Mouse (Mus musculus): Measurements from ENCODE around the gene Glt28d2. TPM values are rescaled to one million over a fixed set of nuclear protein-coding genes. Genes with fewer than 3 reads are reported as not detected.
A peak's percentile ranks its signal among the peaks of the same experiment; 100 is the strongest.

The Glt28d2 gene
- polyA plus RNA-seq, 1 experiment from 2014 or later = 2.6 TPM

DNA sequence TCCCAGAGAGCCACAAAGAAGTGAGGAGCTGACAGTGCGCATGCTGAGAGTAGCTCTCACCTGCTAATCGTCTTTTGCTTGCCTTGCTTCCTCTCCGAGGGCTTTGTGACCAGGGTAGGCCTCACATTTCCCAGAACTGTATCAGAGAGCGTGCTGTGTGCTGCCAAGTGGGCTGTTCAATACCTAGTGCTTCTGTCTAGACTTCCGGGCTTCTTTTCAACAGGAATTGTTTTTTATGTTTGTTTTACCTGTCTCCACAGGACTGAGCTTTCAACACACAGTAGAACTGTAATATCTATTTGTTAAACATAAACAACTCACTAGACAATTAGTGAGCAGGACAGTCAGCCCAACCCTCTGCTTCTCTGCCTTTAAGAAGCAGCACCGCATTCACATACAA, 42.0 kb downstream of the Glt28d2 start:
- 71% methylated on average over 6 of the region's 6 CpGs for WGBS
- Histone ChIP-seq H3K9ac (no peak overlapping the region), H3K27me3 (no peaks in the 10 kb centered on the region), H3K36me3 (no peaks in the 10 kb centered on the region), H3K4me3 (no peak overlapping the region), H3K4me1 (replicated peaks) (peaks cover 16% of the 10 kb centered on the region), H3K4me2 (no peak overlapping the region), H3K27ac (no peak overlapping the region), H3K9me3 (replicated peaks) (no peaks in the 10 kb centered on the region)
- no peak for ATAC-seq (replicated peaks; ENCODE audit: insufficient number of reproducible peaks, insufficient read depth, low FRiP score, low read depth)

DNA sequence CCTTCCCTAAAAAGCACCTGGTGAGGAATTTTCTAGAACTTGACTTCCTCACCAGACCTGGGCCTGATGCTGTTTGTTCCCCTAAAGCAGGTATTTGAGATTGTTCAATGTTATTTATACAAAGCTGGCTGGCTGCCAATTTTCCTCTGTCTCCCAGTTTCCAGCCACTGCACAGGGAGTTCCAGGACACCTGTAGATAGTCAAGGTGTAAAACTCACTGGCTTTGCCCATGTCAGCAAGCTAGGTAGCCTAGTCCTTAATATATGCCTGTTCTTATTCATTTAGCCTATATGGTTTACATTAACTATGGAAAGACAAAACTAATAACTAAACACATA, 44.5 kb downstream of the Glt28d2 start:
- Histone ChIP-seq H3K9ac (no peak overlapping the region), H3K27ac (peak overlapping the region; percentile 87), H3K9me3 (replicated peaks) (no peaks in the 10 kb centered on the region), H3K4me3 (no peak overlapping the region), H3K36me3 (no peaks in the 10 kb centered on the region), H3K27me3 (no peaks in the 10 kb centered on the region), H3K4me1 (replicated peaks) (peaks cover 16% of the 10 kb centered on the region), H3K4me2 (no peak overlapping the region)
- no peak for ATAC-seq (replicated peaks; ENCODE audit: insufficient number of reproducible peaks, insufficient read depth, low FRiP score, low read depth)

- Histone ChIP-seq H3K27me3 (no peaks in the 10 kb centered on the region), H3K9me3 (replicated peaks) (no peaks in the 10 kb centered on the region), H3K4me3 (no peak overlapping the region), H3K36me3 (no peaks in the 10 kb centered on the region), H3K4me1 (replicated peaks) (peaks cover 16% of the 10 kb centered on the region), H3K4me2 (peak overlapping the region; percentile 36), H3K27ac (peak overlapping the region; percentile 87), H3K9ac (0 out of 2 replicates have a peak overlapping the region, but pooled peaks have one; percentile 13)
- WGBS = 22% methylated on average over 9 of the region's 9 CpGs
- no peak for ATAC-seq (replicated peaks; ENCODE audit: insufficient number of reproducible peaks, insufficient read depth, low FRiP score, low read depth)
Measured at GRCm38 (mm10) chr3:85842177-85842880, 45.0 kb downstream of the Glt28d2 start.

- Histone ChIP-seq H3K27ac (peak overlapping the region; percentile 87), H3K9me3 (replicated peaks) (no peaks in the 10 kb centered on the region), H3K36me3 (no peaks in the 10 kb centered on the region), H3K4me2 (peak overlapping the region; percentile 36; the same call in 1 of the 2 replicates), H3K9ac (0 out of 2 replicates have a peak overlapping the region, but pooled peaks have one; percentile 13), H3K4me3 (no peak overlapping the region), H3K27me3 (no peaks in the 10 kb centered on the region), H3K4me1 (replicated peaks) (peaks cover 16% of the 10 kb centered on the region)
- WGBS = 48% methylated on average over 2 of the region's 2 CpGs
- ATAC-seq (replicated peaks; ENCODE audit: insufficient number of reproducible peaks, insufficient read depth, low FRiP score, low read depth) = no peak
Measured at GRCm38 (mm10) chr3:85841454-85842176, 45.7 kb downstream of the Glt28d2 start.

- Histone ChIP-seq H3K9ac (no peak overlapping the region), H3K4me1 (replicated peaks) (no peaks in the 10 kb centered on the region; the same call in 1 of the 2 replicates), H3K27ac (no peak overlapping the region), H3K4me2 (no peak overlapping the region), H3K4me3 (no peak overlapping the region), H3K27me3 (no peaks in the 10 kb centered on the region), H3K9me3 (replicated peaks) (no peaks in the 10 kb centered on the region), H3K36me3 (no peaks in the 10 kb centered on the region)
- 74% methylated on average over 1 of the region's 1 CpGs for WGBS
- ATAC-seq (replicated peaks; ENCODE audit: insufficient number of reproducible peaks, insufficient read depth, low FRiP score, low read depth) = no peak
Measured at GRCm38 (mm10) chr3:85833627-85834026, 53.7 kb downstream of the Glt28d2 start.

DNA sequence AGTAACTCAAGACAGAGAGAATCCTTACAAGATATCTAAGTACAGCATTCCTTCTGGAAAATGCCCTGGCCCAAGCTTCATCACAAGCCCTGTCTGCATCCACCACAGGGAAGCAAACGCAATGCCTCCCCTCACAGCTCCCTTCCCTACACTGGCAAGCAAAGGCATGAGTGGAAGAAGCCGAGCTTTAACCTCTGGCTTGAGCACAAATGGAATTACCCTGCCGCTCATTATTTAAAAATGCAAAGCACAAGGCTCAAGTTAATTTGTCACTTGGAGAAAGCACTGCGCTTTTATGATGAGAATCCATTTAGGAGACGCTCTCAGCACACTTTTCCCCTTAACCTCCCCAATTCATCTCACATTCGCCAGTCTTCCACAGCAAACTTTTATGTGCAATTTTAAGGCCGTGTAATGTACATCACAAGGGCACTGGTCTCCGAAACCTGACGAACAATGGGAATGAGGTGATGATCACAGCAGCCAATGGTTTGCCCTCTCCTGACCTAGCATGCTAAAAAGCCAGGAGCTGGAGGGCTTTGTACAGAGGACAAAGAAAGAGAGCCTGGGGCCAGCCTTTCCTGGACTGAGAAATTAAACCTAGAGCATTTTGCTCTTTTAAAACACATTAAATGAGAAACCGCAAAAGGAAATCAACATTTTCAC, 54.7 kb downstream of the Glt28d2 start:
- no peak for ATAC-seq (replicated peaks; ENCODE audit: insufficient number of reproducible peaks, insufficient read depth, low FRiP score, low read depth)
- Histone ChIP-seq H3K27ac (no peak overlapping the region), H3K9ac (no peak overlapping the region), H3K36me3 (no peaks in the 10 kb centered on the region), H3K9me3 (replicated peaks) (no peaks in the 10 kb centered on the region), H3K4me2 (no peak overlapping the region), H3K4me1 (replicated peaks) (no peaks in the 10 kb centered on the region), H3K27me3 (no peaks in the 10 kb centered on the region), H3K4me3 (no peak overlapping the region)
- 79% methylated on average over 10 of the region's 10 CpGs for WGBS

GRCm38 (mm10) chr3:85831785-85832184, 55.5 kb downstream of the Glt28d2 start:
- H3K9ac ChIP-seq = no peak overlapping the region
- no peaks in the 10 kb centered on the region for H3K27me3 ChIP-seq
- no peak overlapping the region for H3K4me2 ChIP-seq
- H3K4me1 ChIP-seq (replicated peaks) = 0 out of 2 replicates have a peak, but pooled peaks cover 3% of the 10 kb centered on the region
- no peak overlapping the region for H3K4me3 ChIP-seq
- no peaks in the 10 kb centered on the region for H3K9me3 ChIP-seq (replicated peaks)
- 81% methylated on average over 1 of the region's 1 CpGs for WGBS
- H3K27ac ChIP-seq = no peak overlapping the region
- no peaks in the 10 kb centered on the region for H3K36me3 ChIP-seq
- ATAC-seq (replicated peaks; ENCODE audit: insufficient number of reproducible peaks, insufficient read depth, low FRiP score, low read depth) = no peak

DNA sequence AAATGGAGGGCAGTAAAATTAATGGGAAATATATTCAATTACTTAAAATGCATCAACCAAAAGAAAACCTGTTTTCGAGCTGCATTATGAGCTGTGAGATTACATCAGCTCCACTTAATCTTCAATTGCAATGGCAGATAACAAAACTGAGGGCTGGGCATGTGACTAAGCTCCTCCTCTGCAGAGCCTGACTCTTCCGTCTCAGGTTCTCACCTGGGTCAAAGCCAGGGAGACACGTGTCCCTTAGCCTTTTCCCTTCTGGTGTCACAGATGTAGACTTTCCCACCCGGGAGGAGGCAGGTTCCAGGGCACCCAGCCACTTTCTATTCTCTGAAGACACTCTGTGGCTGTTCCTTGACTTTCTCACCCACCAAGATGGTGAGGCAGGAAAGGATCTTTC, 58.3 kb downstream of the Glt28d2 start:
- WGBS = 49% methylated on average over 4 of the region's 4 CpGs
- H3K4me3 ChIP-seq = no peak overlapping the region

GRCm38 (mm10) chr3:85827815-85828214, 59.5 kb downstream of the Glt28d2 start:
- WGBS = 74% methylated on average over 6 of the region's 6 CpGs
- Histone ChIP-seq H3K9ac (no peak overlapping the region), H3K36me3 (no peaks in the 10 kb centered on the region), H3K9me3 (replicated peaks) (no peaks in the 10 kb centered on the region), H3K27ac (no peak overlapping the region), H3K4me2 (no peak overlapping the region), H3K27me3 (no peaks in the 10 kb centered on the region), H3K4me1 (replicated peaks) (0 out of 2 replicates have a peak, but pooled peaks cover 3% of the 10 kb centered on the region), H3K4me3 (no peak overlapping the region)
- no peak for ATAC-seq (replicated peaks; ENCODE audit: insufficient number of reproducible peaks, insufficient read depth, low FRiP score, low read depth)

More for the DNA sequence above, 58.3 kb downstream of the Glt28d2 start:
- no peak overlapping the region for H3K27ac ChIP-seq
- H3K36me3 ChIP-seq = no peaks in the 10 kb centered on the region
- H3K9ac ChIP-seq = no peak overlapping the region
- H3K4me2 ChIP-seq = no peak overlapping the region
- no peaks in the 10 kb centered on the region for H3K27me3 ChIP-seq
- H3K4me1 ChIP-seq (replicated peaks) = 0 out of 2 replicates have a peak, but pooled peaks cover 3% of the 10 kb centered on the region
- H3K9me3 ChIP-seq (replicated peaks) = no peaks in the 10 kb centered on the region
- no peak for ATAC-seq (replicated peaks; ENCODE audit: insufficient number of reproducible peaks, insufficient read depth, low FRiP score, low read depth)

GRCm38 (mm10) chr3:85827283-85827682, 60.0 kb downstream of the Glt28d2 start:
- ATAC-seq (replicated peaks; ENCODE audit: insufficient number of reproducible peaks, insufficient read depth, low FRiP score, low read depth) = no peak
- 48% methylated on average over 4 of the region's 4 CpGs for WGBS
- H3K27ac ChIP-seq = no peak overlapping the region
- H3K4me3 ChIP-seq = no peak overlapping the region
- H3K9ac ChIP-seq = no peak overlapping the region
- no peaks in the 10 kb centered on the region for H3K9me3 ChIP-seq (replicated peaks)
- no peak overlapping the region for H3K4me2 ChIP-seq
- no peaks in the 10 kb centered on the region for H3K36me3 ChIP-seq
- 0 out of 2 replicates have a peak, but pooled peaks cover 3% of the 10 kb centered on the region for H3K4me1 ChIP-seq (replicated peaks)
- H3K27me3 ChIP-seq = no peaks in the 10 kb centered on the region

DNA sequence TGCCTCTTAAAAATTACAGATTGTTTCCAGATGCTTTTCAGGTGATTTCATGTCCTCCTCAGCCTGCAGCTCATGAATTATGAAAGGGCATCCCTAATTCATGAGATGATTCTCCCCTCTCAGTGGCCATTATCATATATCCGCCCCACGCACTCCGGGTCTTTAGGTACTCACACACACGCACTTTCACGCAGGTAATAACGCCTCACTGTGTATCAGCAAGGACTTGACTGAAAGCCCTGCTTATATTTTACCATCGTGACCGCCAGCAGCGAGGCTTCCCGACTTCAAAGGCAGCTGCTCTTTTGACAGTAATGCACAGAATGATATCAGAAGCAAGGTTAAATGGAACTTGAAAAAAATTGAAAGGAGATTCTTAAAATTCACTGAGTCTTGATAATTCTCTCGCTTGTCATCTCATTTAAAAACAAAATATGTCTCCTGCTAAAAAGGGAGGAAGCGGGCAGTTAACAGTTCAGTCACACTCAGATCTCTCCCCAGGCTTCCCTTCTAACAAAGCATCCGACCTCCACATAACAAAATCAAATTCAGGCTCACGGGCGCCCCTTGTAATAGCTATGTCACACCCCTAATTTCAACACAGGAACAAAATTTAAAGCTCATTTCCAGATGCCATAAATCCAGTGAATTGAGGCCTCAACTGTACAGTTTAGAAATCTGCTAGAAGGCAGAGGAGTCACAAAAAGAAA, 66.3 kb downstream of the Glt28d2 start:
- WGBS = 72% methylated on average over 15 of the region's 15 CpGs
- Histone ChIP-seq H3K36me3 (no peaks in the 10 kb centered on the region), H3K9me3 (replicated peaks) (no peaks in the 10 kb centered on the region), H3K27me3 (no peaks in the 10 kb centered on the region), H3K27ac (no peak overlapping the region), H3K4me1 (replicated peaks) (no peaks in the 10 kb centered on the region), H3K4me3 (no peak overlapping the region), H3K9ac (no peak overlapping the region), H3K4me2 (no peak overlapping the region)
- no peak for ATAC-seq (replicated peaks; ENCODE audit: insufficient number of reproducible peaks, insufficient read depth, low FRiP score, low read depth)

All from heart, embryonic 15.5 days (tissue).